Mouse (Mus musculus) heart, embryonic 13.5 days (tissue): ENCODE results near the gene Snx20. TPM values are rescaled to one million over a fixed set of nuclear protein-coding genes. Genes with fewer than 3 reads are reported as not detected.

Source experiments
- ATAC-seq: fragments of 200-750 bp; cut with Nextera tagmentation; 2 replicates; pipeline ENCODE4 v1.8.0; 2017; ENCODE audit warnings: moderate TSS enrichment; ENCODE audit not compliant: insufficient number of reproducible peaks, low FRiP score, low TSS enrichment; ENCODE audit errors: extremely low read depth
- H3K27ac ChIP-seq: fragments of 300-500 bp; sonication (generic); replicated peaks from 2 replicates; pipeline ENCODE4 v1.5.1; 2015; ENCODE audit warnings: moderate library complexity, mild to moderate bottlenecking, inconsistent platforms
- H3K27me3 ChIP-seq: fragments of 300-500 bp; sonication (generic); replicated peaks from 2 replicates; pipeline ENCODE4 v1.6.1; 2015; ENCODE audit warnings: mild to moderate bottlenecking, inconsistent platforms
- H3K36me3 ChIP-seq: fragments of 300-500 bp; sonication (generic); 2 replicates; pipeline ENCODE4 v1.6.1; 2015; ENCODE audit warnings: mild to moderate bottlenecking, inconsistent platforms
- H3K4me1 ChIP-seq: fragments of 300-500 bp; sonication (generic); 2 replicates; pipeline ENCODE4 v1.6.1; 2015; ENCODE audit warnings: inconsistent platforms
- H3K4me2 ChIP-seq: fragments of 300-500 bp; sonication (generic); 2 replicates; pipeline ENCODE4 v1.6.1; 2015; ENCODE audit warnings: inconsistent platforms, mild to moderate bottlenecking, moderate library complexity
- H3K4me3 ChIP-seq: fragments of 300-500 bp; sonication (generic); 2 replicates; pipeline ENCODE4 v1.5.1; 2015; ENCODE audit warnings: moderate library complexity, mild to moderate bottlenecking, inconsistent platforms
- H3K9ac ChIP-seq: fragments of 300-500 bp; sonication (generic); 2 replicates; pipeline ENCODE4 v1.6.1; 2015; ENCODE audit warnings: inconsistent platforms, mild to moderate bottlenecking, moderate library complexity
- H3K9me3 ChIP-seq: fragments of 300-500 bp; sonication (generic); 2 replicates; pipeline ENCODE4 v1.6.1; 2016; ENCODE audit warnings: inconsistent platforms
- WGBS: fragments of 180-500 bp; shearing (Covaris S2); methylation state at CpG from one replicate; pipeline ENCODE4 v1.1.7; 2015; ENCODE audit warnings: mixed read lengths; 5-methylcytosine and 5-hydroxymethylcytosine counted together
- polyA plus RNA-seq: library from polyadenylated mRNA; unstranded; fragments of >200 nt; fragmentation: Nextera tagmentation; extraction: Ambion mirVana; gene quantifications from 2 replicates; pipeline ENCODE4 v1.2.1, GENCODE M21; 2015

Snx20 gene
- polyA plus RNA-seq, 1 experiment from 2014 or later, result 1.6 TPM

GRCm38 (mm10) chr8:88621408-88621807 is 14.5 kb downstream of the Snx20 start:
- Histone ChIP-seq H3K4me2 (no peak overlapping the region), H3K36me3 (no peaks in the 10 kb centered on the region), H3K4me1 (peaks cover 4% of the 10 kb centered on the region; the same call in 1 of the 2 replicates), H3K9ac (no peak overlapping the region), H3K27ac (no peak overlapping the region), H3K4me3 (no peak overlapping the region), H3K27me3 (peaks cover 70% of the 10 kb centered on the region), H3K9me3 (no peaks in the 10 kb centered on the region)
- WGBS, result 1% methylated on average over 8 of the region's 8 CpGs
- ATAC-seq, result no peak

GRCm38 (mm10) chr8:88620931-88621330 is 15.0 kb downstream of the Snx20 start:
- 44% methylated on average over 5 of the region's 5 CpGs for WGBS
- H3K27me3 ChIP-seq, result peaks cover 65% of the 10 kb centered on the region

GRCm38 (mm10) chr8:88619513-88619912 is 16.4 kb downstream of the Snx20 start:
- no peak overlapping the region for H3K4me3 ChIP-seq
- no peak for ATAC-seq
- H3K27ac ChIP-seq, result no peak overlapping the region
- H3K36me3 ChIP-seq, result no peaks in the 10 kb centered on the region
- no peaks in the 10 kb centered on the region for H3K9me3 ChIP-seq
- H3K4me2 ChIP-seq, result no peak overlapping the region
- H3K27me3 ChIP-seq, result peaks cover 63% of the 10 kb centered on the region
- H3K4me1 ChIP-seq, result peaks cover 4% of the 10 kb centered on the region; the same call in 1 of the 2 replicates
- no peak overlapping the region for H3K9ac ChIP-seq
- 68% methylated on average over 3 of the region's 3 CpGs for WGBS

More at GRCm38 (mm10) chr8:88620931-88621330, 15.0 kb downstream of the Snx20 start:
- Histone ChIP-seq H3K36me3 (no peaks in the 10 kb centered on the region), H3K4me2 (no peak overlapping the region), H3K9ac (no peak overlapping the region), H3K4me1 (peaks cover 4% of the 10 kb centered on the region; the same call in 1 of the 2 replicates), H3K4me3 (no peak overlapping the region), H3K27ac (no peak overlapping the region), H3K9me3 (no peaks in the 10 kb centered on the region)
- no peak for ATAC-seq

- H3K9ac ChIP-seq, result no peak overlapping the region; the same call in 1 of the 2 replicates
- WGBS, result 60% methylated on average over 5 of the region's 5 CpGs
- no peak overlapping the region for H3K27ac ChIP-seq
- no peak overlapping the region for H3K4me2 ChIP-seq
- no peak overlapping the region for H3K4me3 ChIP-seq
- H3K36me3 ChIP-seq, result no peaks in the 10 kb centered on the region
- no peak for ATAC-seq
- peaks cover 58% of the 10 kb centered on the region for H3K27me3 ChIP-seq
- H3K4me1 ChIP-seq, result peaks cover 4% of the 10 kb centered on the region; the same call in 1 of the 2 replicates
- no peaks in the 10 kb centered on the region for H3K9me3 ChIP-seq
These were observed 17.3 kb downstream of the Snx20 start for GRCm38 (mm10) chr8:88618612-88619011.

- no peaks in the 10 kb centered on the region for H3K36me3 ChIP-seq
- H3K27me3 ChIP-seq, result peaks cover 42% of the 10 kb centered on the region
- H3K9me3 ChIP-seq, result no peaks in the 10 kb centered on the region
- no peak overlapping the region for H3K4me2 ChIP-seq
- H3K4me3 ChIP-seq, result no peak overlapping the region
- H3K27ac ChIP-seq, result no peak overlapping the region
- no peak overlapping the region for H3K9ac ChIP-seq
- no peaks in the 10 kb centered on the region for H3K4me1 ChIP-seq
- no peak for ATAC-seq
- 63% methylated on average over 5 of the region's 5 CpGs for WGBS
These were observed 20.9 kb downstream of the Snx20 start for GRCm38 (mm10) chr8:88614981-88615380.

GRCm38 (mm10) chr8:88610271-88610670 is 25.7 kb downstream of the Snx20 start:
- Histone ChIP-seq H3K27ac (no peak overlapping the region), H3K4me3 (no peak overlapping the region), H3K36me3 (no peaks in the 10 kb centered on the region), H3K9ac (no peak overlapping the region), H3K4me1 (peaks cover 5% of the 10 kb centered on the region), H3K9me3 (no peaks in the 10 kb centered on the region), H3K27me3 (peaks cover 32% of the 10 kb centered on the region), H3K4me2 (no peak overlapping the region)
- WGBS, result 69% methylated on average over 6 of the region's 6 CpGs
- no peak for ATAC-seq

GRCm38 (mm10) chr8:88609036-88609435 is 26.9 kb downstream of the Snx20 start:
- Histone ChIP-seq H3K36me3 (no peaks in the 10 kb centered on the region), H3K27me3 (peaks cover 20% of the 10 kb centered on the region; the same call in 1 of the 2 replicates), H3K4me3 (no peak overlapping the region), H3K9ac (no peak overlapping the region), H3K9me3 (no peaks in the 10 kb centered on the region), H3K27ac (no peak overlapping the region), H3K4me1 (peaks cover 12% of the 10 kb centered on the region), H3K4me2 (no peak overlapping the region)
- ATAC-seq, result no peak
- 63% methylated on average over 8 of the region's 8 CpGs for WGBS

GRCm38 (mm10) chr8:88605361-88606040 is 30.4 kb downstream of the Snx20 start:
- Histone ChIP-seq H3K27ac (no peak overlapping the region), H3K4me3 (no peak overlapping the region), H3K27me3 (0 out of 2 replicates have a peak, but pooled peaks cover 9% of the 10 kb centered on the region), H3K9me3 (peaks cover 8% of the 10 kb centered on the region; the same call in 1 of the 2 replicates), H3K4me1 (peaks cover 17% of the 10 kb centered on the region), H3K36me3 (no peaks in the 10 kb centered on the region), H3K9ac (no peak overlapping the region), H3K4me2 (no peak overlapping the region)
- no peak for ATAC-seq
- 50% methylated on average over 13 of the region's 13 CpGs for WGBS

GRCm38 (mm10) chr8:88604065-88605038 is 31.6 kb downstream of the Snx20 start:
- Histone ChIP-seq H3K27me3 (0 out of 2 replicates have a peak, but pooled peaks cover 3% of the 10 kb centered on the region), H3K27ac (no peak overlapping the region), H3K4me1 (peaks cover 17% of the 10 kb centered on the region), H3K4me2 (peak overlapping the region; percentile 56), H3K36me3 (no peaks in the 10 kb centered on the region), H3K9ac (no peak overlapping the region), H3K4me3 (peak overlapping the region; percentile 30), H3K9me3 (peaks cover 8% of the 10 kb centered on the region; the same call in 1 of the 2 replicates)
- 11% methylated on average over 18 of the region's 20 CpGs for WGBS
- ATAC-seq, result peak; percentile 22; the same call in 1 of the 2 replicates

- no peak overlapping the region for H3K27ac ChIP-seq
These were observed 32.4 kb downstream of the Snx20 start for GRCm38 (mm10) chr8:88603446-88603989.

GRCm38 (mm10) chr8:88599491-88599890 is 36.4 kb downstream of the Snx20 start:
- no peak overlapping the region for H3K9ac ChIP-seq
- H3K4me3 ChIP-seq, result no peak overlapping the region
- peaks cover 8% of the 10 kb centered on the region; the same call in 1 of the 2 replicates for H3K9me3 ChIP-seq
- no peaks in the 10 kb centered on the region for H3K36me3 ChIP-seq
- H3K4me1 ChIP-seq, result peaks cover 7% of the 10 kb centered on the region
- 75% methylated on average over 7 of the region's 7 CpGs for WGBS
- H3K27ac ChIP-seq, result no peak overlapping the region
- 0 out of 2 replicates have a peak, but pooled peaks cover 3% of the 10 kb centered on the region for H3K27me3 ChIP-seq
- H3K4me2 ChIP-seq, result no peak overlapping the region
- no peak for ATAC-seq

More at GRCm38 (mm10) chr8:88603446-88603989, 32.4 kb downstream of the Snx20 start:
- H3K4me3 ChIP-seq, result peak overlapping the region; percentile 30
- no peak overlapping the region for H3K9ac ChIP-seq
- WGBS, result 16% methylated on average over 10 of the region's 10 CpGs
- no peak for ATAC-seq
- H3K27me3 ChIP-seq, result 0 out of 2 replicates have a peak, but pooled peaks cover 3% of the 10 kb centered on the region
- H3K4me1 ChIP-seq, result peaks cover 17% of the 10 kb centered on the region
- peak overlapping the region; percentile 56 for H3K4me2 ChIP-seq
- peaks cover 8% of the 10 kb centered on the region; the same call in 1 of the 2 replicates for H3K9me3 ChIP-seq
- no peaks in the 10 kb centered on the region for H3K36me3 ChIP-seq
